In genomic region chr17:46679843-46680759, GRCm38 (mm10) we compare ENCODE assay signal across 8 mouse cellular contexts. TPM values are rescaled to one million over a fixed set of nuclear protein-coding genes. Genes with fewer than 3 reads are reported as not detected.
DNase-seq lines count a peak whose midpoint lies in the region; ATAC-seq lines count a peak whose summit lies in the region.

No protein-coding gene starts in this region.

- no peaks in the 10 kb centered on the region for H3K9me3 ChIP-seq in forebrain, embryonic 15.5 days
- no peaks in the 10 kb centered on the region for H3K9me3 ChIP-seq in intestine, embryonic 15.5 days
- H3K9me3 ChIP-seq in neural tube, embryonic 15.5 days (replicated peaks) = no peaks in the 10 kb centered on the region

- peak; percentile 14 for ATAC-seq in forebrain, embryonic 15.5 days (replicated peaks)
- ATAC-seq in intestine, embryonic 15.5 days = no peak; the same call in none of the 2 replicates
- peak; percentile 48 for ATAC-seq in neural tube, embryonic 15.5 days (ENCODE audit: low FRiP score)
- ATAC-seq in erythroid progenitor cell, adult 5-6 weeks (replicated peaks; ENCODE audit: low FRiP score, poor library complexity, severe bottlenecking) = no peak

- peaks cover 52% of the 10 kb centered on the region for H3K36me3 ChIP-seq in forebrain, embryonic 15.5 days
- H3K36me3 ChIP-seq in intestine, embryonic 15.5 days = peaks cover 42% of the 10 kb centered on the region
- peaks cover 54% of the 10 kb centered on the region for H3K36me3 ChIP-seq in neural tube, embryonic 15.5 days

- DNase-seq in layer of hippocampus, postnatal 25 days (ENCODE audit: extremely low spot score in 1 of 2, low spot score in 1 of 2) = peak; percentile 42 to 52
- DNase-seq in layer of hippocampus, adult 9-10 months (ENCODE audit: low spot score) = no peak
- peak; percentile 81 for DNase-seq in ZHBTc4 (ENCODE audit: low read depth, low spot score)
- DNase-seq in lung, adult 18-20 months = peak; percentile 43 to 44

- peak overlapping the region; percentile 62 for H3K4me2 ChIP-seq in forebrain, embryonic 15.5 days (replicated peaks)
- peak overlapping the region; percentile 71 for H3K4me2 ChIP-seq in intestine, embryonic 15.5 days (replicated peaks)
- H3K4me2 ChIP-seq in neural tube, embryonic 15.5 days = peak overlapping the region; percentile 94

- peaks cover 26% of the 10 kb centered on the region for H3K4me1 ChIP-seq in forebrain, embryonic 15.5 days
- H3K4me1 ChIP-seq in intestine, embryonic 15.5 days (replicated peaks) = peaks cover 25% of the 10 kb centered on the region
- H3K4me1 ChIP-seq in neural tube, embryonic 15.5 days = peaks cover 36% of the 10 kb centered on the region

- H3K27me3 ChIP-seq in forebrain, embryonic 15.5 days = no peaks in the 10 kb centered on the region
- no peaks in the 10 kb centered on the region for H3K27me3 ChIP-seq in intestine, embryonic 15.5 days (replicated peaks)
- H3K27me3 ChIP-seq in neural tube, embryonic 15.5 days (replicated peaks) = no peaks in the 10 kb centered on the region

- under 1% methylated on average over 34 of the region's 34 CpGs for WGBS in forebrain, embryonic 15.5 days
- under 1% methylated on average over 34 of the region's 34 CpGs for WGBS in intestine, embryonic 15.5 days
- WGBS in neural tube, embryonic 15.5 days = under 1% methylated on average over 34 of the region's 34 CpGs

- H3K4me3 ChIP-seq in forebrain, embryonic 15.5 days = peak overlapping the region; percentile 99
- H3K4me3 ChIP-seq in intestine, embryonic 15.5 days (replicated peaks) = peak overlapping the region; percentile 89
- H3K4me3 ChIP-seq in neural tube, embryonic 15.5 days (replicated peaks) = peak overlapping the region; percentile 57

- peak overlapping the region; percentile 94 for H3K27ac ChIP-seq in forebrain, embryonic 15.5 days (replicated peaks)
- peak overlapping the region; percentile 93 for H3K27ac ChIP-seq in intestine, embryonic 15.5 days
- H3K27ac ChIP-seq in neural tube, embryonic 15.5 days (replicated peaks) = peak overlapping the region; percentile 85

- peak overlapping the region; percentile 80 for H3K9ac ChIP-seq in forebrain, embryonic 15.5 days (replicated peaks)
- peak overlapping the region; percentile 76 for H3K9ac ChIP-seq in intestine, embryonic 15.5 days
- H3K9ac ChIP-seq in neural tube, embryonic 15.5 days (replicated peaks) = peak overlapping the region; percentile 55

RNA-seq across cellular contexts. Expression of gene Klhdc3, which starts 0.6 kb away (rescaled TPM):
- total RNA-seq in layer of hippocampus, postnatal 25 days (2021) = 100 to 1,000 TPM; 180 to 197 TPM
- polyA plus RNA-seq in forebrain, embryonic 15.5 days (2015; fragmentation: Nextera tagmentation; extraction: Ambion mirVana) = 181 and 187 TPM in 2 replicates
- 104 and 107 TPM in 2 replicates for polyA plus RNA-seq in intestine, embryonic 15.5 days (2015; fragmentation: Nextera tagmentation; extraction: Ambion mirVana)
- 166 TPM in 2 replicates for polyA plus RNA-seq in neural tube, embryonic 15.5 days (2015; fragmentation: Nextera tagmentation; extraction: Ambion mirVana)
- total RNA-seq in erythroid progenitor cell, adult 5-6 weeks (2015; ENCODE audit: low replicate concordance) = 16.9 and 23.1 TPM in 2 replicates
- total RNA-seq in erythroid progenitor cell, adult 5-6 weeks (2017; ENCODE audit: low replicate concordance) = 5.1 and 17.2 TPM in 2 replicates

RNA-seq across cellular contexts. Expression of gene Mea1, which starts 1.5 kb away (rescaled TPM):
- total RNA-seq in layer of hippocampus, postnatal 25 days (2021) = 100 to 1,000 TPM in 1 of 2 experiments, 10 to 100 TPM in 1; 94.9 to 109 TPM
- 214 and 222 TPM in 2 replicates for polyA plus RNA-seq in forebrain, embryonic 15.5 days (2015; fragmentation: Nextera tagmentation; extraction: Ambion mirVana)
- polyA plus RNA-seq in intestine, embryonic 15.5 days (2015; fragmentation: Nextera tagmentation; extraction: Ambion mirVana) = 133 and 151 TPM in 2 replicates
- polyA plus RNA-seq in neural tube, embryonic 15.5 days (2015; fragmentation: Nextera tagmentation; extraction: Ambion mirVana) = 275 and 308 TPM in 2 replicates
- total RNA-seq in erythroid progenitor cell, adult 5-6 weeks (2015; ENCODE audit: low replicate concordance) = 15.1 and 22.6 TPM in 2 replicates
- total RNA-seq in erythroid progenitor cell, adult 5-6 weeks (2017; ENCODE audit: low replicate concordance) = 4.2 and 10.9 TPM in 2 replicates

RNA-seq across cellular contexts. Expression of gene Rrp36, which starts 5.9 kb away (rescaled TPM):
- total RNA-seq in layer of hippocampus, postnatal 25 days (2021) = 10 to 100 TPM; 16.3 to 18.1 TPM
- 49.5 and 49.9 TPM in 2 replicates for polyA plus RNA-seq in forebrain, embryonic 15.5 days (2015; fragmentation: Nextera tagmentation; extraction: Ambion mirVana)
- 56.4 and 58.4 TPM in 2 replicates for polyA plus RNA-seq in intestine, embryonic 15.5 days (2015; fragmentation: Nextera tagmentation; extraction: Ambion mirVana)
- 53.5 and 59.1 TPM in 2 replicates for polyA plus RNA-seq in neural tube, embryonic 15.5 days (2015; fragmentation: Nextera tagmentation; extraction: Ambion mirVana)
- 2.5 TPM in 1 of 2 replicates, not detected in the other for total RNA-seq in erythroid progenitor cell, adult 5-6 weeks (2015; ENCODE audit: low replicate concordance)
- 8.6 and 23.7 TPM in 2 replicates for total RNA-seq in erythroid progenitor cell, adult 5-6 weeks (2017; ENCODE audit: low replicate concordance)

RNA-seq across cellular contexts. Expression of gene Ppp2r5d, which starts 24.8 kb away (rescaled TPM):
- 10 to 100 TPM; 88.1 to 91.8 TPM for total RNA-seq in layer of hippocampus, postnatal 25 days (2021)
- polyA plus RNA-seq in forebrain, embryonic 15.5 days (2015; fragmentation: Nextera tagmentation; extraction: Ambion mirVana) = 88.0 and 93.4 TPM in 2 replicates
- 71.8 and 79.9 TPM in 2 replicates for polyA plus RNA-seq in intestine, embryonic 15.5 days (2015; fragmentation: Nextera tagmentation; extraction: Ambion mirVana)
- polyA plus RNA-seq in neural tube, embryonic 15.5 days (2015; fragmentation: Nextera tagmentation; extraction: Ambion mirVana) = 89.1 and 93.2 TPM in 2 replicates
- total RNA-seq in erythroid progenitor cell, adult 5-6 weeks (2015; ENCODE audit: low replicate concordance) = 15.1 and 18.4 TPM in 2 replicates
- total RNA-seq in erythroid progenitor cell, adult 5-6 weeks (2017; ENCODE audit: low replicate concordance) = 17.1 and 22.8 TPM in 2 replicates

RNA-seq across cellular contexts. Expression of gene Cul7, which starts 30.0 kb away (rescaled TPM):
- 10 to 100 TPM; 19.7 to 20.9 TPM for total RNA-seq in layer of hippocampus, postnatal 25 days (2021)
- polyA plus RNA-seq in forebrain, embryonic 15.5 days (2015; fragmentation: Nextera tagmentation; extraction: Ambion mirVana) = 35.9 and 36.5 TPM in 2 replicates
- polyA plus RNA-seq in intestine, embryonic 15.5 days (2015; fragmentation: Nextera tagmentation; extraction: Ambion mirVana) = 41.1 and 45.7 TPM in 2 replicates
- 37.1 and 40.1 TPM in 2 replicates for polyA plus RNA-seq in neural tube, embryonic 15.5 days (2015; fragmentation: Nextera tagmentation; extraction: Ambion mirVana)
- 1.7 TPM in 1 of 2 replicates, not detected in the other for total RNA-seq in erythroid progenitor cell, adult 5-6 weeks (2015; ENCODE audit: low replicate concordance)
- total RNA-seq in erythroid progenitor cell, adult 5-6 weeks (2017; ENCODE audit: low replicate concordance) = 0.30 and 0.39 TPM in 2 replicates

Comparison
In these comparisons a context has a peak if more than half of its experiments do, and no peak if none do; other contexts are left out.
1. ATAC-seq: peak in forebrain, embryonic 15.5 days (single experiment) and neural tube, embryonic 15.5 days (single experiment); none in intestine, embryonic 15.5 days (single experiment) and erythroid progenitor cell, adult 5-6 weeks (single experiment).
2. Peak in every context shown above with its lines, with median percentiles within 50 percentile points of each other: H3K27ac ChIP-seq, H3K4me2 ChIP-seq, H3K4me3 ChIP-seq and H3K9ac ChIP-seq.